Mouse (Mus musculus) ES-E14 (cell line): ENCODE measurements around the gene Ccdc146.

ENCODE experiments used
- HCFC1 ChIP-seq: IDR thresholded peaks from 2 replicates; pipeline ENCODE4 v1.6.1; 2012; ENCODE audit warnings: low read length, inconsistent platforms, borderline replicate concordance; ENCODE audit not compliant: insufficient read depth
- ZNF384 ChIP-seq: IDR thresholded peaks from 2 replicates; pipeline ENCODE4 v1.6.1; 2012; ENCODE audit warnings: low read depth, low read length, inconsistent platforms

DNA sequence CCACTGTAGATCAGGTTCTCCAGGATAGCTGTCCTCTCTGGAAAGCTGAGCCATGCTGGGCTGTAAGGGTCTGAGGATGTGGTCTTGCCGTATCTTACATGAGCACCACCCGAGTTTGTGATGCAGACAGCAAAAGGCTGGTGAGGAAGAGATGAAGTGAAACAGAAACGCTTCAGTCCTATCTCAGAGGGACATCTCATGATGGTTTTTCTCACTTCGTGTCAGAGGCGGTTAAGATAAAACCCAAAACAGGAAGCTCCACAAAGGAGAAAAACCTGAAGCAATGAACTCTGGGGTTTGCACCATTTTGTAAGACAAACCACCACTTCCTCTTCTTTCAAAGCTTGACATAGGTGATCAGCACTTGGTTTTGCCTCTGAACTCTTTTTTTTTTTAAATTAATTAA is 13.2 kb downstream of the Ccdc146 start:
- no peak for TF ChIP-seq ZNF384
- no peak for TF ChIP-seq HCFC1
